Mouse (Mus musculus) liver, embryonic 13.5 days (tissue): ENCODE results near the gene Ifit2. TPM values are rescaled to one million over a fixed set of nuclear protein-coding genes. Genes with fewer than 3 reads are reported as not detected.

ENCODE experiments used
- ATAC-seq: fragments of 200-750 bp; cut with Nextera tagmentation; 2 replicates; pipeline ENCODE4 v1.8.0; 2017; ENCODE audit warnings: low read depth, mild to moderate bottlenecking, moderate number of reproducible peaks, moderate library complexity
- DNase-seq: peaks from one replicate; pipeline ENCODE4 v3.0.0; 2022
- H3K27ac ChIP-seq: fragments of 300-500 bp; sonication (generic); 2 replicates; pipeline ENCODE4 v1.5.1; 2015; ENCODE audit warnings: moderate library complexity, mild to moderate bottlenecking, inconsistent platforms
- H3K27me3 ChIP-seq: fragments of 300-500 bp; sonication (generic); 2 replicates; pipeline ENCODE4 v1.6.1; 2015; ENCODE audit warnings: mild to moderate bottlenecking, inconsistent platforms
- H3K36me3 ChIP-seq: fragments of 300-500 bp; sonication (generic); 2 replicates; pipeline ENCODE4 v1.6.1; 2015; ENCODE audit warnings: mild to moderate bottlenecking, inconsistent platforms
- H3K4me1 ChIP-seq: fragments of 300-500 bp; sonication (generic); replicated peaks from 2 replicates; pipeline ENCODE4 v1.6.1; 2015; ENCODE audit warnings: inconsistent platforms
- H3K4me2 ChIP-seq: fragments of 300-500 bp; sonication (generic); 2 replicates; pipeline ENCODE4 v1.6.1; 2015; ENCODE audit warnings: inconsistent platforms, mild to moderate bottlenecking, moderate library complexity
- H3K4me3 ChIP-seq: fragments of 300-500 bp; sonication (generic); replicated peaks from 2 replicates; pipeline ENCODE4 v1.5.1; 2015; ENCODE audit warnings: mild to moderate bottlenecking, inconsistent platforms
- H3K9ac ChIP-seq: fragments of 300-500 bp; sonication (generic); 2 replicates; pipeline ENCODE4 v1.6.1; 2015; ENCODE audit warnings: mild to moderate bottlenecking, inconsistent platforms
- H3K9me3 ChIP-seq: fragments of 300-500 bp; sonication (generic); replicated peaks from 2 replicates; pipeline ENCODE4 v1.6.1; 2016; ENCODE audit warnings: inconsistent platforms
- WGBS: fragments of 180-500 bp; shearing (Covaris S2); methylation state at CpG from one replicate; pipeline ENCODE4 v1.1.7; 2015; ENCODE audit not compliant: insufficient replicate concordance; 5-methylcytosine and 5-hydroxymethylcytosine counted together
- polyA plus RNA-seq: library from polyadenylated mRNA; unstranded; fragments of >200 nt; fragmentation: Nextera tagmentation; extraction: Ambion mirVana; gene quantifications from 2 replicates; pipeline ENCODE4 v1.2.1, GENCODE M21; 2015

The Ifit2 gene
- 3.0 and 3.8 TPM in 2 replicates for polyA plus RNA-seq

DNA sequence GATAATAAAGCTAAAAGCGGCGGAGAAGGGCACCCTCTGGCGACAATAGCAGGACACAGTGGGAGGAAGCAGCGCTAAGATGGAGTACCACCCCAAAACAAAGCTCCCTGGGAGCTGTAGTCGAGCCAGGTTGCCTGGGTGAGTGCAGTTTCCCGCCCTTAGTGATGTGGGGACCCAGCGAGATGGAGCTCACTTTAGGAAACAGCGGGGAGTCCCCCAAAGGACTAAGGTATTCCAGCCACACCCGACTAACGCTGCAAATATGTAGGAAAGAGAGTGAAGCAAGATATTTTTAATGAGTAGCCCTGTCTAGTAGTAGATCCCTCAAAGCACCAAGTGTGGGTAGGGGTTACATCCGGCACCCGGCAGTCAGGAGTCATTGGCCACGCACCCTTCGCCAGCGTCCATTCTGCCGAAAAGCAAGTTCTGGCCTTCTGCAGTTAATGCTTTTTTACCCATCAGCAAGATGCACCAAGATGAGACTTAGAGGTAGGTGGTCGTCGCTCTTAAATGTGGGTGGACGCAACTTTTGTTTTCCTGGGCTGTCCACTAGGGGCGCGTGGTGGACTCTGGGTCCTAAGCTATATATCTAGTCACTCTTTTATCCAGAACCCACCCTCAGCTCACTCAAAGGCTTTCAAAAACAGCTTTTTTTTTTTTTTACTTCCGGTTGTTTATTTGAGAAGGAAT, at the start of gene Ifit2:
Gene Ifit2, plus strand, starts transcription at position 161 of the 690 bp plus-strand sequence.
- peak within 1 kb of the TSS; percentile 58 for H3K9ac ChIP-seq
- no peaks in the 10 kb centered on the region for H3K36me3 ChIP-seq
- 0 out of 2 replicates have a peak, but pooled peaks cover 5% of the 10 kb centered on the region for H3K27me3 ChIP-seq
- no peaks in the 10 kb centered on the region for H3K9me3 ChIP-seq
- no peak within 1 kb of the TSS for H3K27ac ChIP-seq
- peak within 1 kb of the TSS; percentile 65 for H3K4me3 ChIP-seq
- DNase-seq (peak; percentile 64), ATAC-seq (peak; percentile 96)
- H3K4me2 ChIP-seq = peak within 1 kb of the TSS; percentile 73
- peaks cover 22% of the 10 kb centered on the region for H3K4me1 ChIP-seq
- 1% methylated on average over 22 of the region's 22 CpGs for WGBS

DNA sequence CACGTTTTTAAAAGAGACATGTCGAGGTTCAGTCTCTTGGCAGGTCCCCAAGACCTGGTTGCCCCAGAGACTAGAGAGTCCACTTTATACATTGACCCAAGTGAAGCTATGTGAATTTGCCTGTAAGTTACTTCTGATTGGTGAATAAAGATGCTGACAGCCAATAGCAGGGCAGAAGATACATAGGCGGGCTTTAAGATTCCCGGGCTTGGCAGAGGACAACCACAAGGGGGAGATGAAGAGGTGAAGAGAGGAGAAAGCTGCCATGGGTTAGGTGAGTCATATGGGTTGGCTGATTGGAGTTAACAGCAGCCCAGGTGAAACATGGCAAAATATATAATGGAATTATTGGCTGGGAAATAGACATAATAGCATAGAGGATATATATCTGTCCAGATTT, 49.7 kb upstream of the Ifit2 start:
- ATAC-seq (peak; percentile 72), DNase-seq (peak; percentile 53)
- Histone ChIP-seq H3K27ac (no peak overlapping the region), H3K4me1 (0 out of 2 replicates have a peak, but pooled peaks cover 2% of the 10 kb centered on the region), H3K9ac (no peak overlapping the region), H3K9me3 (no peaks in the 10 kb centered on the region), H3K36me3 (peaks cover 6% of the 10 kb centered on the region; the same call in 1 of the 2 replicates), H3K4me2 (no peak overlapping the region), H3K4me3 (no peak overlapping the region), H3K27me3 (no peaks in the 10 kb centered on the region)
- WGBS = 34% methylated on average over 4 of the region's 4 CpGs

DNA sequence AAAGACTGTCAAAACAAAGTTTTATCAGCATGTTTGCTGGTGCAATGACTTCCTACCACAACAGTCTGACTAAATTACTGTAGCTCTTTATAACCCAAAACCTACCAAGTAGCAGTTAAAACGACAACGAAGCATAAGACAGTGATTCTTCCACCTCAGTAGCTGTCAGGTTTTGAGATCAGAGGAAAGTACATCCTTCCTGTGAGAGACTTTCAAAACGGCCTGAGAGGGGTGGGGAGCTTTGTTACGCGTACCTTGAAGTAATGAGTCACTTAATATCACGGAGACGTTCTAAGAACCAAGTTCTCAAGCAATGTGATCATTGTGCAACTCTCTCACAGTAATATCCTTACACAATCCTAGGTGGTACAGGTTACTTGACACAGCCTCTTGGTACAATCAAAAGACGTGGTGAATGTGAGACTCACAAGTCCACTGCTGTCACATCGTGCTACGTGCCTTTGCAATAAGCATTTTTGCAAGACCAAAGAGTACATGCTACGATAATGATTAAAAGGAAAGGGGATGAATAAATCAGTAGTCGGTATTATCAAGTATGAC, 45.3 kb upstream of the Ifit2 start:
- 77% methylated on average over 12 of the region's 12 CpGs for WGBS
- Histone ChIP-seq H3K9ac (no peak overlapping the region), H3K27me3 (no peaks in the 10 kb centered on the region), H3K4me1 (no peaks in the 10 kb centered on the region), H3K36me3 (peaks cover 19% of the 10 kb centered on the region; the same call in 1 of the 2 replicates), H3K4me2 (no peak overlapping the region), H3K27ac (no peak overlapping the region), H3K9me3 (no peaks in the 10 kb centered on the region), H3K4me3 (no peak overlapping the region)
- DNase-seq = no peak
- ATAC-seq = no peak

DNA sequence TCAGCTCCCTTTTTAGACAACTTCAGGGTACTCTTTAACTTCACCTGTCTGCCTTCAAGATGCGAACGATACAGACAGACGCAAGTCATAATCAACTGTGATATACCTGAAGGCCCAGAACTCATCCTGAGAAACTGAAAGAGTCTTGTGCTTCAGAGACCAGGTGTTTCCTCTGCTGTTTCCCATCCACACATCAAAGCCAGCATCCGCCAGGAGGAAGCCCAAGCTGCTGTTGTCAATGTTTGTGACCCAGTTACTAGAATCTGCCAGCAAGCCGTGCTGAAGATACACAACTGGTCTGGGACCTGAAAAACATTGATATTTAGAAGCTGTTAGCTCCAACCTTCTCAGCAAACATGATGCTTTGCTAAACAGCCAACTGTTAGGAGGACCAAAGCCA, 39.8 kb upstream of the Ifit2 start:
- Histone ChIP-seq H3K4me2 (no peak overlapping the region), H3K9me3 (no peaks in the 10 kb centered on the region), H3K27ac (no peak overlapping the region), H3K36me3 (peaks cover 21% of the 10 kb centered on the region; the same call in 1 of the 2 replicates), H3K27me3 (no peaks in the 10 kb centered on the region), H3K9ac (no peak overlapping the region), H3K4me1 (peaks cover 5% of the 10 kb centered on the region; the same call in 1 of the 2 replicates), H3K4me3 (no peak overlapping the region)
- DNase-seq (no peak), ATAC-seq (no peak)
- 72% methylated on average over 5 of the region's 5 CpGs for WGBS

DNA sequence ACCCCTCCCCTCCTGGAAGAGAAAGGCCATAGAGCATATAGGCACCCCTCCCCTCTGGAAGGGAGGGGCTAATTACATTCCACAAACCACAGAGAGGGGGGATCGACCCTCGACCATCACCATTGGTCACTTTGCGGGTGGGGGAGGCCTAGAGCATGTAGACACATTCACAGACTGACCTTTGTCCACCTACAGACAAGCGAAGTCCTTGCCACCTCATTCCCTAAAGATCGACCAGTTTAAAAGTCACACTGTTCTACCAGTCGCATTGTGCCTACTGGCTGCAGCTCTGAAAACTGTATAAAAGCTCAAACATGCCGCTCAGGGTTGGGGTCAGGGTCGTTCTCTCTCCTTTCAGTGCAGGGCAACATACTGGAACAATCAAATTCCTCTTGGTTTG, 39.0 kb upstream of the Ifit2 start:
- peak overlapping the region; percentile 49 for H3K27ac ChIP-seq
- H3K36me3 ChIP-seq = peaks cover 14% of the 10 kb centered on the region; the same call in 1 of the 2 replicates
- peaks cover 5% of the 10 kb centered on the region; the same call in 1 of the 2 replicates for H3K4me1 ChIP-seq
- no peak overlapping the region for H3K4me3 ChIP-seq
- H3K27me3 ChIP-seq = no peaks in the 10 kb centered on the region
- DNase-seq (no peak), ATAC-seq (peak; percentile 83)
- no peak overlapping the region for H3K4me2 ChIP-seq
- H3K9ac ChIP-seq = no peak overlapping the region
- 57% methylated on average over 8 of the region's 8 CpGs for WGBS
- H3K9me3 ChIP-seq = no peaks in the 10 kb centered on the region

DNA sequence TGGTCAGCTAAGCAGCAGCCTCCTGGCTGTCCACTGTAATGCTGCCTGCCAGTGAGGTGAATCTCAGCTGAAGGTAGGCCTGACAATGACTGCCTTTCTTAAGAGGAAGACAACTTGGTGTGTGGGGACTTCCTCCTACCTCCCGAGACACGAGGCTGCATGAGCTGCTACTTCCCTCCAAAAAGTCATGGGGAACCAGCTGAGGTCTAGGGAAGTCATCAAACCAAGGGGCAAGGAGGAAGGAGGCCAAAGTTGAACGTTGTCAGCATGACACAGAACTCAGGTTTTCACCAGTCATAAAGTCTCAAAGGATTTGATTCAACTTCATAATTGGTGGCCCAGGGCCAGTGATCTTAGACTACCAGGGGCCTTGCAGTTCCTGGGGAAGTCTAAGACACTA, 34.8 kb upstream of the Ifit2 start:
- no peaks in the 10 kb centered on the region for H3K27me3 ChIP-seq

DNA sequence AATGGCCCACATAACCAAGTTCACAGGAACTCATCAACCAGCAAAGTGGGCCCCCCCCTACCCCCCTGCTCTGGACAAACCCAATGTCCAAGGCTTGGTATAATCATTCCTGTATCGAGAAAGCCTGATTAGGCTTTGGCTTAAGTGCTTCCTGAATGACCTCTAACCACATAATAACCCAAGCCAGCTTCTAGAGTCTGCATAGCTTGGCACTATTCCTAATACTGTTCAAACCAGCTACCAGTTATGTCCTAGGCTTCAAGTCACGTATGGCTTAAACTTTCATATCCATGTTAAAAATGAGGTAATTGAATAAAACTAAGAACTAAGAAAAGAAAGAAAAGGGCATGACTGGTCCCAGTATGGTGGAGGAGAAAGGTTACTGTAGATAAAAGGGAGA, 34.1 kb upstream of the Ifit2 start:
- WGBS = 71% methylated on average over 2 of the region's 2 CpGs
- H3K27ac ChIP-seq = no peak overlapping the region
- H3K4me3 ChIP-seq = no peak overlapping the region
- H3K4me1 ChIP-seq = peaks cover 19% of the 10 kb centered on the region
- H3K36me3 ChIP-seq = peaks cover 14% of the 10 kb centered on the region; the same call in 1 of the 2 replicates
- H3K27me3 ChIP-seq = no peaks in the 10 kb centered on the region
- no peak overlapping the region for H3K4me2 ChIP-seq
- no peaks in the 10 kb centered on the region for H3K9me3 ChIP-seq
- DNase-seq (no peak), ATAC-seq (no peak)
- H3K9ac ChIP-seq = no peak overlapping the region

More for the DNA sequence above, 34.8 kb upstream of the Ifit2 start:
- Histone ChIP-seq H3K4me3 (no peak overlapping the region), H3K27ac (no peak overlapping the region; the same call in 1 of the 2 replicates), H3K4me1 (peaks cover 23% of the 10 kb centered on the region), H3K9me3 (no peaks in the 10 kb centered on the region), H3K4me2 (no peak overlapping the region), H3K36me3 (peaks cover 11% of the 10 kb centered on the region; the same call in 1 of the 2 replicates), H3K9ac (no peak overlapping the region)
- DNase-seq (no peak), ATAC-seq (no peak)
- 31% methylated on average over 3 of the region's 3 CpGs for WGBS

DNA sequence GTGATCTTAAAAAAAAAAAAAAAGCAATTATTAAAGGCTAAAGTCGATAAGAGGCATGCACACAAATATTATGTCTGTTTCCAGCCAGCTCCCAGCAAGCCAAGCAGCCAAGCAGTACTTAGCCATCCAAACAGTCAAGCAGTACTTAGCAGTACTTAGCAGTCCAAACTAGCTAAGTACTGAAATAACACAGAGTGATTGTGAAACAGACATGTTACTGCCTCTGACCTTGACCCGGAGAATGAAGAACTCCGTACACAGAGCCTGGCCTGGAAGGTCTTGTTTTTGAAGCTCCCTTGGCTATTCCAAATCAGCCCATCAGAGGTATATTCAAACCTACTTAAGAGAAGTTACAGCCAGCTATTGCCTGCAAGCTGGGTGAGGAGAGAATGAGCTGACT, 33.3 kb upstream of the Ifit2 start:
- 73% methylated on average over 3 of the region's 3 CpGs for WGBS
- 0 out of 2 replicates have a peak, but pooled peaks have one; percentile 47 for ATAC-seq

DNA sequence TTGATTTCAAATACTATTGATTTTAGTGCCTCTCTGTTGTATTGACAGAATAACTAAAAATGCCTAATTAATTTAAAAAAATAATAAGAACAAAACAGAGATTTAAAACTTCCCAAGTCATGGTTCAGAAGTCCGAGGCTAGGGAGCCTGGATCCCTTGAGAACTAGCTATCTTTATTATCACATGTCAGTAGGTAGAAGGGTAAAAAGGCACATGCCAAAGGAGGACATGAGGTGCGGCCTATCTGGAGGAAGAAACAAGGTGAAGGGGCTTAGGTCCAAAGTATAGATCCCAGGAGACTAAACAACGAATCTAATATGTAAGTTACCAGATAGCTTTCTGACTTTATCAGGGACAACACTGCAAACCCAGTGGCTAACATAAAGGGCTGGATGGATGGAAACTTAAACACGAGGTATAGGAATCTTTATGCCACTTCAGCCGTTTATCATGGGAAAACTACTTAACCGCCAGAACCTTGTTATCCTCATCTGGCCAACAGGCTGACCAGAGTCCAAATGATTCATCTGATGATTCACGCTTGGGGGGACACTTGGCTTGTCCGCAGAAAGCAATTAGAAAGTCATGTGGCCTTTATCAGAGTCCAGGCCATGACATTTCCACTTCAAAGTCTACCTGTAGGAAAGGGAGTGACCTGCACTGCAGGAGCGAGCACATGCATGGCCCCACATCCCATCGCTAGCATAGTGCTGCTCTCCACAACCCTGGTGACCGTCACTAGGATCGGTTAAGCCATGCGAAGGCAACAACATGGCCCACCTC, 32.5 kb upstream of the Ifit2 start:
- Histone ChIP-seq H3K9ac (no peak overlapping the region), H3K27ac (no peak overlapping the region), H3K27me3 (no peaks in the 10 kb centered on the region), H3K36me3 (peaks cover 15% of the 10 kb centered on the region; the same call in 1 of the 2 replicates), H3K4me2 (no peak overlapping the region), H3K9me3 (no peaks in the 10 kb centered on the region), H3K4me1 (peaks cover 23% of the 10 kb centered on the region), H3K4me3 (no peak overlapping the region)
- no peak for DNase-seq
- ATAC-seq = no peak
- WGBS = 75% methylated on average over 13 of the region's 13 CpGs

More for the DNA sequence above, 33.3 kb upstream of the Ifit2 start:
- Histone ChIP-seq H3K4me2 (no peak overlapping the region), H3K9ac (no peak overlapping the region), H3K4me3 (no peak overlapping the region), H3K27me3 (no peaks in the 10 kb centered on the region), H3K9me3 (no peaks in the 10 kb centered on the region), H3K27ac (no peak overlapping the region), H3K36me3 (peaks cover 15% of the 10 kb centered on the region; the same call in 1 of the 2 replicates), H3K4me1 (peaks cover 23% of the 10 kb centered on the region)
- DNase-seq = no peak

DNA sequence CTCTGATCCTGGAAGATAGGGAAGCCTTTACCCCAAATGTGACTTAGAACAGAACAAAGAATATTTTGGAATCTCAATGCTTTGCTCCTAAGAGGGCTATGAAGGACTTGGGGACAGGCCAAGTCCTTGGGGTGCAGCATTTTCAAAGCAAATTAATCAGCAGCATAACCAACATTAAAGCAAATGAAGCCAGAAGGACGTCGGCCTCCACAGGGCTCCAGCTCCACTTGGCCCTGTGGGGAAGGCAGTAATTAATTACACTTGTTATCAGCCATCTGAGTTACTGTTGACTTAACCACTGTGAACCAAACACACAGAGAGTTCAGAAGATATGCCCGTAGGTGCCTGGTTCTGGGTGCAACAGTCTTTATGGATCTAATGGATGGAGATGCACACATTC, 31.7 kb upstream of the Ifit2 start:
- peaks cover 18% of the 10 kb centered on the region; the same call in 1 of the 2 replicates for H3K36me3 ChIP-seq
- DNase-seq (no peak), ATAC-seq (no peak)
- H3K9ac ChIP-seq = no peak overlapping the region
- WGBS = 56% methylated on average over 3 of the region's 3 CpGs
- no peaks in the 10 kb centered on the region for H3K9me3 ChIP-seq
- H3K4me1 ChIP-seq = peaks cover 23% of the 10 kb centered on the region
- H3K4me2 ChIP-seq = no peak overlapping the region
- H3K27ac ChIP-seq = no peak overlapping the region
- no peaks in the 10 kb centered on the region for H3K27me3 ChIP-seq
- H3K4me3 ChIP-seq = no peak overlapping the region

DNA sequence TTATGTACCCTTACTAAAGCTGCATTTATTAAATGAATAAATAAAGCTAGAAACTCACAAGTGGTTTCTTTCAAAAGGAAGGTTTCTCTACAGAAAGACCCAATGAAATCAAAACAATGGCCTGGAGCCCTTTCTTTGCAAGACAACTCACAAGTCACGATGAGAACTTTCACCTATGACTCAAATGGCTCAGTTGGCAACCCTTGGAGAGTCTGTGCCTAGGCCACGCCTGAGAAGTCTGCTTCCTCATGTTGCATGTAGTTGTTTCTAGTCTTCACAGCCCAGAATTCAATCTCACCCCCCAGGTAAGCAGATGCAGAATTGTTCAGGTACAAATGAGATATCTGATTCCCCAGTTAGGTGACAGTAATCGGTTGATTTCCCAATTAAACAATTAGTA, 30.8 kb upstream of the Ifit2 start:
- Histone ChIP-seq H3K27me3 (no peaks in the 10 kb centered on the region), H3K9ac (no peak overlapping the region), H3K36me3 (peaks cover 18% of the 10 kb centered on the region; the same call in 1 of the 2 replicates), H3K4me1 (peaks cover 26% of the 10 kb centered on the region), H3K9me3 (no peaks in the 10 kb centered on the region), H3K27ac (no peak overlapping the region), H3K4me2 (no peak overlapping the region), H3K4me3 (no peak overlapping the region)
- DNase-seq = no peak
- WGBS = 63% methylated on average over 3 of the region's 3 CpGs
- ATAC-seq = no peak
